Mouse (Mus musculus) liver, adult 2 months (tissue): Measurements from ENCODE around the gene Fam173a.

ENCODE experiments used
- CTCF ChIP-seq: fragments of 200-500 bp; IDR thresholded peaks from 2 replicates; pipeline ENCODE4 v1.5.1; 2011; ENCODE audit warnings: low read depth, low read length, control low read depth
- POLR2A ChIP-seq: fragments of 200-500 bp; IDR thresholded peaks from 2 replicates; pipeline ENCODE4 v1.6.1; 2011; ENCODE audit warnings: low read length, control low read depth; ENCODE audit not compliant: insufficient read depth; ENCODE audit errors: extremely low read depth

DNA sequence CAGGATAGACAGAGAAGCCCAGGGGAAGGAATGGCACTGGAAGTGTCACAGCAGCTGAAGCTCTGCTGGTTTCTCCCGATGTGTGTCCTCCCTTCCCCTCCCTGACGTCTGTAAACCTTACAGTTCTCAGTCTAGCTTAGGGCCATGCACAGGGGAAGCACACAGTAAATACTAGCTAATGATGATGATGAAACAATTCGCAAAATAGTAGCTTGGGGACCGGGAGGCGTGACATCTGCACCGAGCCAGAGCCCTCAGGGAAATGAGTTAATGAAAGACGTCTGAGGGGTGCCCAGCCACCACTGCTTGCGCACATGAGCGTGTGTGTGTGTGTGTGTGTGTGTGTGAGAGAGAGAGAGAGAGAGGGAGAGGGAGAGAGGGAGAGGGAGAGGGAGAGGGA lies 23.4 kb downstream of the Fam173a start:
- no peak for TF ChIP-seq CTCF
- no peak for TF ChIP-seq POLR2A
